Mouse (Mus musculus) kidney, adult 2 months (tissue): ENCODE measurements around the gene Mdfic. TPM values are rescaled to one million over a fixed set of nuclear protein-coding genes. Genes with fewer than 3 reads are reported as not detected.
"Not testable (repeated sequence)": the region's sequence is repeated elsewhere in the genome, so short reads cannot be mapped to it uniquely, and the experiment has no call there.

Experiments used
- DNase-seq: peaks from one replicate; pipeline ENCODE4 v3.0.0; 2021
- H3K27ac ChIP-seq: fragments of 200-500 bp; 2 replicates; pipeline ENCODE4 v1.5.1; 2012; ENCODE audit warnings: low read depth, low read length, control low read depth, inconsistent platforms; ENCODE audit not compliant: insufficient read depth
- H3K27me3 ChIP-seq: fragments of 200-500 bp; replicated peaks from 2 replicates; pipeline ENCODE4 v1.6.1; 2012; ENCODE audit warnings: mild to moderate bottlenecking, moderate library complexity, low read length, inconsistent platforms; ENCODE audit not compliant: control insufficient read depth, insufficient read depth
- H3K36me3 ChIP-seq: fragments of 200-500 bp; 2 replicates; pipeline ENCODE4 v1.6.1; 2012; ENCODE audit warnings: mild to moderate bottlenecking, moderate library complexity, low read length, inconsistent platforms; ENCODE audit not compliant: control insufficient read depth, insufficient read depth
- H3K4me1 ChIP-seq: fragments of 200-500 bp; 2 replicates; pipeline ENCODE4 v1.6.1; 2011; ENCODE audit warnings: low read length; ENCODE audit not compliant: control insufficient read depth, insufficient read depth
- H3K4me3 ChIP-seq: fragments of 200-500 bp; 2 replicates; pipeline ENCODE4 v1.5.1; 2011; ENCODE audit warnings: mild to moderate bottlenecking, low read depth, low read length, control low read depth; ENCODE audit not compliant: insufficient read depth
- CTCF ChIP-seq: fragments of 200-500 bp; conservative IDR thresholded peaks from 2 replicates; pipeline ENCODE4 v1.5.1; 2011; ENCODE audit warnings: low read depth, mild to moderate bottlenecking, control low read depth, low read length, moderate library complexity, mixed read lengths; ENCODE audit not compliant: insufficient read depth, insufficient read length
- POLR2A ChIP-seq: fragments of 200-500 bp; IDR thresholded peaks from one replicate; pipeline ENCODE4 v1.6.1; 2011; ENCODE audit warnings: low read depth, low read length, control low read depth
- WGBS: fragments of 180-500 bp; shearing (Covaris S2); methylation state at CpG from one replicate; pipeline ENCODE4 v1.1.7; 2018; 5-methylcytosine and 5-hydroxymethylcytosine counted together
- polyA plus RNA-seq: library from polyadenylated mRNA; depleted of rRNA; stranded (reverse); fragments of >200 nt; gene quantifications from 2 replicates; pipeline ENCODE4 v1.2.3, GENCODE M21; 2012; rRNA removed

Gene Mdfic
- polyA plus RNA-seq: 9.7 and 10.5 TPM in 2 replicates

GRCm38 (mm10) chr6:15720461-15720817 lies at the start of gene Mdfic:
Gene Mdfic, plus strand, starts transcription at chr6:15720661.
- Histone ChIP-seq H3K4me1 (no peaks in the 10 kb centered on the region), H3K27ac (peak within 1 kb of the TSS; percentile 93)

GRCm38 (mm10) chr6:15671364-15671763 lies 49.1 kb upstream of the Mdfic start:
- TF ChIP-seq POLR2A (no peak), CTCF (no peak)
- Histone ChIP-seq H3K36me3 (no peaks in the 10 kb centered on the region), H3K4me1 (no peaks in the 10 kb centered on the region), H3K27me3 (no peaks in the 10 kb centered on the region), H3K27ac (no peak overlapping the region), H3K4me3 (no peak overlapping the region)
- DNase-seq: no peak

More at GRCm38 (mm10) chr6:15720461-15720817, at the start of gene Mdfic:
- H3K36me3 ChIP-seq: no peaks in the 10 kb centered on the region
- TF ChIP-seq CTCF (no peak), POLR2A (no peak)
- DNase-seq: peak; percentile 77
- H3K4me3 ChIP-seq: peak within 1 kb of the TSS; percentile 91
- WGBS: under 1% methylated on average over 16 of the region's 16 CpGs
- no peaks in the 10 kb centered on the region for H3K27me3 ChIP-seq

GRCm38 (mm10) chr6:15710080-15710479 lies 10.4 kb upstream of the Mdfic start:
- DNase-seq: no peak
- Histone ChIP-seq H3K36me3 (no peaks in the 10 kb centered on the region), H3K27ac (no peak overlapping the region), H3K27me3 (no peaks in the 10 kb centered on the region), H3K4me1 (no peaks in the 10 kb centered on the region), H3K4me3 (no peak overlapping the region)
- 91% methylated on average over 4 of the region's 4 CpGs for WGBS
- TF ChIP-seq POLR2A: no peak
- TF ChIP-seq CTCF: no peak

GRCm38 (mm10) chr6:15710706-15711105 lies 9.8 kb upstream of the Mdfic start:
- Histone ChIP-seq H3K4me3 (no peak overlapping the region), H3K36me3 (no peaks in the 10 kb centered on the region)
- WGBS: 91% methylated on average over 7 of the region's 7 CpGs

GRCm38 (mm10) chr6:15712860-15713385 lies 7.5 kb upstream of the Mdfic start:
- no peaks in the 10 kb centered on the region for H3K27me3 ChIP-seq
- no peaks in the 10 kb centered on the region for H3K36me3 ChIP-seq
- TF ChIP-seq CTCF: no peak
- no peak for TF ChIP-seq POLR2A
- no peak for DNase-seq
- H3K4me3 ChIP-seq: no peak overlapping the region
- H3K4me1 ChIP-seq: no peaks in the 10 kb centered on the region
- H3K27ac ChIP-seq: no peak overlapping the region
- 69% methylated on average over 2 of the region's 2 CpGs for WGBS

More at GRCm38 (mm10) chr6:15710706-15711105, 9.8 kb upstream of the Mdfic start:
- Histone ChIP-seq H3K4me1 (no peaks in the 10 kb centered on the region), H3K27ac (no peak overlapping the region), H3K27me3 (no peaks in the 10 kb centered on the region)
- no peak for TF ChIP-seq POLR2A
- TF ChIP-seq CTCF: no peak
- DNase-seq: no peak

GRCm38 (mm10) chr6:15714036-15714435 lies 6.4 kb upstream of the Mdfic start:
- not testable (repeated sequence) for H3K4me3 ChIP-seq, H3K4me1 ChIP-seq, H3K27ac ChIP-seq, H3K36me3 ChIP-seq, DNase-seq, H3K27me3 ChIP-seq
- 97% methylated on average over 1 of the region's 1 CpGs for WGBS

- no peak overlapping the region for H3K4me3 ChIP-seq
- no peaks in the 10 kb centered on the region for H3K27me3 ChIP-seq
- H3K36me3 ChIP-seq: no peaks in the 10 kb centered on the region
- DNase-seq: no peak
- WGBS: 89% methylated on average over 2 of the region's 2 CpGs
- no peaks in the 10 kb centered on the region for H3K4me1 ChIP-seq
- H3K27ac ChIP-seq: no peak overlapping the region
- TF ChIP-seq POLR2A: no peak
- no peak for TF ChIP-seq CTCF
Observed at GRCm38 (mm10) chr6:15714996-15715844, 5.2 kb upstream of the Mdfic start.
